Mouse (Mus musculus) forebrain, embryonic 16.5 days (tissue): ENCODE data around the gene Tmigd1. TPM values are rescaled to one million over a fixed set of nuclear protein-coding genes. Genes with fewer than 3 reads are reported as not detected.

ENCODE experiments used
- ATAC-seq: fragments of 200-750 bp; cut with Nextera tagmentation; 2 replicates; pipeline ENCODE4 v1.8.0; 2017; ENCODE audit warnings: mild to moderate bottlenecking, moderate library complexity
- H3K27ac ChIP-seq: fragments of 300-500 bp; sonication (generic); 2 replicates; pipeline ENCODE4 v1.5.1; 2014; ENCODE audit warnings: low read length, control low read depth
- H3K27me3 ChIP-seq: fragments of 300-500 bp; sonication (generic); replicated peaks from 2 replicates; pipeline ENCODE4 v1.6.1; 2014; ENCODE audit warnings: low read length; ENCODE audit not compliant: control insufficient read depth, insufficient read depth
- H3K36me3 ChIP-seq: fragments of 300-500 bp; sonication (generic); 2 replicates; pipeline ENCODE4 v1.6.1; 2014; ENCODE audit not compliant: control insufficient read depth, insufficient read depth
- H3K4me1 ChIP-seq: fragments of 300-500 bp; sonication (generic); replicated peaks from 2 replicates; pipeline ENCODE4 v1.6.1; 2014; ENCODE audit warnings: low read length; ENCODE audit not compliant: control insufficient read depth, insufficient read depth
- H3K4me2 ChIP-seq: fragments of 300-500 bp; sonication (generic); 2 replicates; pipeline ENCODE4 v1.6.1; 2014; ENCODE audit warnings: mild to moderate bottlenecking, low read length, control low read depth
- H3K4me3 ChIP-seq: fragments of 300-500 bp; sonication (generic); replicated peaks from 2 replicates; pipeline ENCODE4 v1.5.1; 2014; ENCODE audit warnings: mild to moderate bottlenecking, low read length, control low read depth
- H3K9ac ChIP-seq: fragments of 300-500 bp; sonication (generic); replicated peaks from 2 replicates; pipeline ENCODE4 v1.6.1; 2014; ENCODE audit warnings: low read depth, low read length, control low read depth
- H3K9me3 ChIP-seq: fragments of 300-500 bp; sonication (generic); 2 replicates; pipeline ENCODE4 v1.6.1; 2016; ENCODE audit warnings: low read length; ENCODE audit not compliant: control insufficient read depth
- WGBS: fragments of 180-500 bp; shearing (Covaris S2); extraction: QIAGEN DNeasy Blood & Tissue Kit; methylation state at CpG from one replicate; pipeline ENCODE4 v1.1.7; 2014; 5-methylcytosine and 5-hydroxymethylcytosine counted together
- polyA plus RNA-seq: library from polyadenylated mRNA; unstranded; fragments of >200 nt; fragmentation: Nextera tagmentation; extraction: Ambion mirVana; gene quantifications from 2 replicates; pipeline ENCODE4 v1.2.1, GENCODE M21; 2015

Gene Tmigd1
- not detected in 2 replicates for polyA plus RNA-seq

DNA sequence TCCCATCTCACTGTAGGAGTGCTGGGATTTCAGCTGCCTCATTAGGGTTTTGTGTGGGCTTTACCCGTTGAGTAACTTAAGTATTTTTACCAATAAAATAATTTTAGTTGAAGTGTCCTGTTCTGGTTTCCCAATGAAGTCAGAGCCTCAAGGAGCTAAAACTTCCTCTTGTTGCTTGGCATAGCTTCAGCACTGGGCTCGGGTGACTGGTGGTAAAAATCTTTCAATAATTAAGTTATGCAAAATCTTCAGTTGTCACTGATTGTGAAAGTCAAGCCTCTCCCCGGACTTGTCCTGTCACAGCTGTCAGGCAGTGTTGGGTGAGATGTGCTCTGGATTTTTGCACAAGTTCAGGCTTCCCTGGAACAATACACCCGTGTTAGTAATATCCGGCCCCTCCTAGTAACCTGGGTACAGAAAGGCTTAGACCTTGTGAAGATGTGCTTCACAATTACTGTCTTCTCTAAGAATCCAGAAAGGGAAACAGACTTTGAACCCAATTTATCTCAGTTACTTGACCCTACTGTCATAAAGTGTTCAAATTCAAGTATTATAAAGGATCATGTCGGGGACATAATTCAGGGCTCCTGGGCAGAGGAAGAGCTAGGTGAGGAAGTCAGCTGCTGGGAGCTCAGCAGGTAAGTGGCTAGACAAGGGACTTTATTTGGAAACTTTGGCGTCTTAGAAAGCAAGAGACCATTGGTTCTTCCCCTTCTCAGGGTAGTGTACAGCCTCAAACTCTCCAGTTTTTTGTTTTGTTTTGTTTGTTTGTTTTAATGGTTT, at the start of gene Tmigd1:
Tmigd1 (plus strand) TSS at position 581 of the 783 bp plus-strand sequence.
- Histone ChIP-seq H3K27ac (no peak within 1 kb of the TSS), H3K9ac (no peak within 1 kb of the TSS), H3K4me3 (no peak within 1 kb of the TSS), H3K4me1 (no peaks in the 10 kb centered on the region), H3K36me3 (no peaks in the 10 kb centered on the region), H3K27me3 (no peaks in the 10 kb centered on the region), H3K9me3 (no peaks in the 10 kb centered on the region), H3K4me2 (no peak within 1 kb of the TSS)
- 78% methylated on average over 7 of the region's 7 CpGs for WGBS
- ATAC-seq: no peak

DNA sequence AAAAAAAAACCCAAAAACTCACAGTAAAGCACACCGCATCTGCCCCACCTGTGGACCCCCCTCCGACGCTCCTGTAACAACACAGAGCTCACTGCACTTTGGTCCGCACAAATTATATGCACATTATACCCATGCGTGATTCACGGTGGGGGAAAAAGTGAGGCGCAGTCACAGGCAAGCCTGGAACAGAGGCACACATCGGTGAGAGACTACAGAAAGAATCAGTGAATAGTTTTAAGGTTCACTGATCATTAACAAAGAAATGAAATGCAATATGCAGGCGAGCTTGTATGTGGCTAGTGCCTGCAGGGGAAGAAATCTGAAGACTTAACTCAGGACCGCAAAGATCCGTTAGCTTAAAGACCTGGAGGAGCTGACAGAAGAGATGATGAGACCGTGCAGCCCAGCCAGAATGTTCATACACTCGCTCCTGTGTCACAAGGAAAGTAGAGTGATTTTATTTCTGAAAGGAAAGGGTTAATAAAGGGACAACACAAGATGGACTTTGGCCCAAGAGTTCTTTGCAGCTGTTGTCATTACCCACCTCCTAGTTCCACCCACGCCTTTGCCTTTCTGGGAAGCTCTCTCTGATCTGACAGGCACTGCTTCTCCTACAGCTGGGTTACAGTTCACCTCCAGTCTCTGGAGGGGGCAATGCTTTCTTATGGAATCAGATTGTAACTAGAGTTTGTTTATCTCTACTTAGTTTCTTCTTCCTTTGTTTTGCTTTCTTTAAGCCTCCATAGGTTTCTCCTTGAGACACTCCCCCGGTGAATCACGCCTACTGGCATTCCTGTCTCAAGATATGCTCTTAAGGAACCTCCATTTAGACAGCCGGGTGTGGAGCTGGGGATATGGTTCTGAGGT, 47.3 kb upstream of the Tmigd1 start:
- Histone ChIP-seq H3K4me3 (no peak overlapping the region), H3K9ac (no peak overlapping the region), H3K9me3 (no peaks in the 10 kb centered on the region), H3K4me1 (no peaks in the 10 kb centered on the region), H3K27me3 (no peaks in the 10 kb centered on the region; the same call in 1 of the 2 replicates), H3K27ac (no peak overlapping the region), H3K4me2 (no peak overlapping the region), H3K36me3 (no peaks in the 10 kb centered on the region)
- WGBS: 29% methylated on average over 17 of the region's 17 CpGs
- no peak for ATAC-seq

- H3K27me3 ChIP-seq: no peaks in the 10 kb centered on the region; the same call in 1 of the 2 replicates
- WGBS: 91% methylated on average over 2 of the region's 2 CpGs
- no peak overlapping the region for H3K4me2 ChIP-seq
- H3K4me1 ChIP-seq: no peaks in the 10 kb centered on the region
- no peak overlapping the region for H3K9ac ChIP-seq
- H3K27ac ChIP-seq: no peak overlapping the region
- ATAC-seq: no peak
- no peaks in the 10 kb centered on the region for H3K9me3 ChIP-seq
- no peaks in the 10 kb centered on the region for H3K36me3 ChIP-seq
- no peak overlapping the region for H3K4me3 ChIP-seq
These were observed 45.4 kb upstream of the Tmigd1 start for GRCm38 (mm10) chr11:76856601-76857000.

DNA sequence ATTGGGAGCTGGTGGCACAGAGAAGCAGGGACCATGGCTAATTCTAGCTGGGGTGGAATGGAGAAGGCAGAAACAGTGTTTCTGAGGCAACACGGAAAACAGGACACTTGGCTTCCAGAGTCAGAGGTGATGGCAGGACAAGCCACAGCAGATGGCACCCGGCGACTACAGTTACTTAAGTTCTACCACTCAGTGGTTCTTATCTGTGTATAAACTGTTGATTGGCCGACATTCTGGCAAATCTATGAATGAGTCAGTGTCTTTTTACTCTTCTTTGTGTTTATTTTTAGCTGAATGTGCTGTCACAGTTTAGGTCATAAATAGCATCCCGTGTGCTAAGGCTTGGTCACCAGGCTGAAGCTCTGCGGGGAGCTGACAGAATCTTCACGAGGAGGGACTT, 44.8 kb upstream of the Tmigd1 start:
- no peak overlapping the region for H3K4me2 ChIP-seq
- no peaks in the 10 kb centered on the region; the same call in 1 of the 2 replicates for H3K27me3 ChIP-seq
- H3K4me3 ChIP-seq: no peak overlapping the region
- 84% methylated on average over 7 of the region's 7 CpGs for WGBS
- ATAC-seq: no peak
- H3K27ac ChIP-seq: no peak overlapping the region
- H3K4me1 ChIP-seq: no peaks in the 10 kb centered on the region
- no peak overlapping the region for H3K9ac ChIP-seq
- no peaks in the 10 kb centered on the region for H3K36me3 ChIP-seq
- no peaks in the 10 kb centered on the region for H3K9me3 ChIP-seq

DNA sequence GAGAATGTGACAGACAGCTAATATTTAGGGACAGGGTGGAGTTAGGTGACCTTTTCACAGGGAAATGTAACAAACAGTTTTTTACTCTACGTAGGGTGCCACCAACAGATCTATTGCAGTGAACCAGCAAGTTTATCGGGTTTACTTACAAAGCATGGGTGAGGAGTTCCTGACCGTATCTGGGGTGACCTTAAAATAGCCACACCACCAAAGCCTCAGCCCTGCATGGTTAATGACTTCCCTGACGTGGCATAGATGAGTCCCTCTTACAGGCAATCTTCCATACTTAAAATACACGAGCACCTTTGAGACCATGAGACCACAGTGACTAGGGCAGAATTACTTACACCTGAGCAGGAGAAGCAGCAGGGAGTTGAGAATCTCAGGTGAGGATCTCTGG, 43.2 kb upstream of the Tmigd1 start:
- H3K27ac ChIP-seq: no peak overlapping the region
- H3K9me3 ChIP-seq: no peaks in the 10 kb centered on the region
- no peaks in the 10 kb centered on the region for H3K27me3 ChIP-seq
- no peaks in the 10 kb centered on the region for H3K4me1 ChIP-seq
- H3K9ac ChIP-seq: no peak overlapping the region
- no peak for ATAC-seq
- 84% methylated on average over 5 of the region's 5 CpGs for WGBS
- H3K36me3 ChIP-seq: no peaks in the 10 kb centered on the region
- no peak overlapping the region for H3K4me3 ChIP-seq
- no peak overlapping the region for H3K4me2 ChIP-seq

DNA sequence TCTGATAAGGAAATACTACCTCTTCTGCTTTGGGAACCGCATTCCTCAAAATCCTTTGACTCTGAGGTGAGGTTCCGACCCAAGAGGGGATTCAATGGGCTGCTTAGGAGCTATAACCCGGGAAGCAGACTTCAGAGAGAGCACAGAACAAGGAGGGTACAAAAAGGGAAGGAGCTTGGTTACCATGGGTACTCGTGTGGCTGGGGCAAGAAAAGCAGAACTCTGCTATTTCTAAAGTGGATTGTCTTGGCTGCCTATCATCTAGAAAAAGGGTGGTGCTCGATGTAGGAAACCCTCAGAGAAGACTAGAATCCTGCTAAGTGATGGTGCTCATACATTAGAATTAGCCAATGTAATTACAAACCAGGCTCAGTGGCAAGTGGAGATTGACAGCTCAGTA, 42.7 kb upstream of the Tmigd1 start:
- Histone ChIP-seq H3K4me3 (no peak overlapping the region), H3K27ac (no peak overlapping the region), H3K27me3 (no peaks in the 10 kb centered on the region), H3K9ac (no peak overlapping the region), H3K9me3 (no peaks in the 10 kb centered on the region), H3K36me3 (no peaks in the 10 kb centered on the region), H3K4me1 (no peaks in the 10 kb centered on the region), H3K4me2 (no peak overlapping the region)
- no peak for ATAC-seq
- 58% methylated on average over 5 of the region's 5 CpGs for WGBS

DNA sequence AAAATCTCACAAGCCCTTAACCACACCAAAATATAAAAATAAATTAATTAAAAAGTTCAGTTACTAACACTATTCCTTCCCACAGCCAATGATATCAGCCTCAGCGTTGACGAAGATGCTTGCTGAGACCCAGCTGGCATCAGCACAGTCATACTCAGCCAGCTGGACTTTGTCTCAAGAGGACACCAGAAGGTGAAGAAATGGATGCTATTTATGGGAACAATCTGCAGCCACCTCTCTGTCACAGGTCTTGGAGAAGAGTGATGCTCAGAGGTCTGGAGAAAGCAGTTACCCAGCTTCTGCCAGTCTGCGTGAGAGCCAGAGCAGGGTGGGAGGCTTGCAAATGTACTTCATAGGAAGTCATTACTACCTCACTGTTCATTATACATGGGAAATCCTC, 40.8 kb upstream of the Tmigd1 start:
- Histone ChIP-seq H3K9me3 (no peaks in the 10 kb centered on the region), H3K27me3 (no peaks in the 10 kb centered on the region), H3K36me3 (no peaks in the 10 kb centered on the region), H3K9ac (no peak overlapping the region), H3K4me2 (no peak overlapping the region), H3K27ac (no peak overlapping the region), H3K4me1 (no peaks in the 10 kb centered on the region), H3K4me3 (no peak overlapping the region)
- no peak for ATAC-seq
- 82% methylated on average over 3 of the region's 3 CpGs for whole genome bisulfite sequencing

- Histone ChIP-seq H3K4me2 (no peak overlapping the region), H3K9ac (no peak overlapping the region), H3K4me3 (no peak overlapping the region), H3K27ac (no peak overlapping the region), H3K36me3 (no peaks in the 10 kb centered on the region), H3K9me3 (no peaks in the 10 kb centered on the region), H3K27me3 (no peaks in the 10 kb centered on the region), H3K4me1 (no peaks in the 10 kb centered on the region)
- no peak for ATAC-seq
- WGBS: 34% methylated on average over 11 of the region's 11 CpGs
These were observed 29.3 kb upstream of the Tmigd1 start for GRCm38 (mm10) chr11:76872556-76873234.

DNA sequence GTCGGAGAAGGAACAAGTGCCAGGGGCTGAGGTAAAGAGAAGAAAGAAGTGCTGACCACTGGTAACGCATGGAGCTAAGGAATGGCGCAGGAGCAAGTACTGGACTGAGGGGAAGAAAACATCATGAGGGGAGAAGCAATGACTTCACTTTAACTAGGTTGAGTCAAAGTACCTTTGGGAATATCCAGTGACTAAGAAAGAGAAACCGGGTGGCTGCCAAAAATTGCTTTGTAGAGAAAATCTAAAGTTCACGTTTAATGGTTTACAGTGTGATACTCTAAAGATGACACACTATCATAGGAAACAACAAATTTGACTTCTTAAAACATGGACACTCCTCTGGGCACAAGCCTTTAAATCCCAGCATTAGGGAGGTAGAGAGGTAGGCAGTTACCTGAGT, 28.1 kb upstream of the Tmigd1 start:
- Histone ChIP-seq H3K4me2 (no peak overlapping the region), H3K4me1 (no peaks in the 10 kb centered on the region), H3K9me3 (no peaks in the 10 kb centered on the region), H3K27me3 (no peaks in the 10 kb centered on the region), H3K4me3 (no peak overlapping the region), H3K36me3 (no peaks in the 10 kb centered on the region), H3K27ac (no peak overlapping the region), H3K9ac (no peak overlapping the region)
- WGBS: 91% methylated on average over 5 of the region's 5 CpGs
- ATAC-seq: no peak
